Mouse (Mus musculus): ENCODE results near the gene Fbxw8.

GRCm38 (mm10) chr5:118029035-118029408 lies 126.2 kb downstream of the Fbxw8 start:
- no peak for TF ChIP-seq POLR2A (IDR thresholded peaks at IDR 0.05; ENCODE audit: extremely low read depth, insufficient read depth, low read length)
- no peak for TF ChIP-seq CTCF (IDR thresholded peaks at IDR 0.05; ENCODE audit: low read depth, low read length)
